Mouse (Mus musculus): Measurements from ENCODE around the gene Alcam. TPM values are rescaled to one million over a fixed set of nuclear protein-coding genes. Genes with fewer than 3 reads are reported as not detected.

The Alcam gene
- polyA plus RNA-seq, 1 experiment from 2014 or later = 21.2 TPM

GRCm38 (mm10) chr16:52319229-52319628, 134.6 kb downstream of the Alcam start:
- H3K4me2 ChIP-seq (ENCODE audit: low read length) = no peak overlapping the region
- no peak for ATAC-seq (ENCODE audit: insufficient number of reproducible peaks, insufficient read depth, low FRiP score, low read depth)
- no peaks in the 10 kb centered on the region for H3K36me3 ChIP-seq (ENCODE audit: control insufficient read depth, insufficient read depth, low read length)
- H3K9ac ChIP-seq (ENCODE audit: low read length) = no peak overlapping the region
- no peak overlapping the region for H3K27ac ChIP-seq (replicated peaks in 1 of 2; ENCODE audit: control insufficient read depth in 1 of 2, insufficient read depth in 1 of 2, low read depth in 2 of 2, low read length in 2 of 2)
- 0 out of 4 replicates have a peak, but pooled peaks cover 0 to 6% of the 10 kb centered on the region in 2 experiments for H3K4me1 ChIP-seq (ENCODE audit: control insufficient read depth in 2 of 2, insufficient read depth in 2 of 2, low read length in 2 of 2)
- no peak overlapping the region for H3K4me3 ChIP-seq (ENCODE audit: control insufficient read depth in 1 of 2, insufficient read depth in 1 of 2, low read depth in 1 of 2, low read length in 2 of 2)
- WGBS = 3% methylated on average over 1 of the region's 1 CpGs
- no peaks in the 10 kb centered on the region for H3K9me3 ChIP-seq (ENCODE audit: control insufficient read depth, low read length)
- no peaks in the 10 kb centered on the region for H3K27me3 ChIP-seq (ENCODE audit: control insufficient read depth, insufficient read depth, low read length)

GRCm38 (mm10) chr16:52311073-52311472, 142.8 kb downstream of the Alcam start:
- no peaks in the 10 kb centered on the region for H3K36me3 ChIP-seq (ENCODE audit: control insufficient read depth, insufficient read depth, low read length)
- H3K4me1 ChIP-seq (ENCODE audit: control insufficient read depth in 2 of 2, insufficient read depth in 2 of 2, low read length in 2 of 2) = no peaks in the 10 kb centered on the region
- H3K9ac ChIP-seq (ENCODE audit: low read length) = 0 out of 2 replicates have a peak overlapping the region, but pooled peaks have one; percentile 18
- 11% methylated on average over 9 of the region's 9 CpGs for WGBS
- no peak for ATAC-seq (ENCODE audit: insufficient number of reproducible peaks, insufficient read depth, low FRiP score, low read depth)
- H3K27me3 ChIP-seq (ENCODE audit: control insufficient read depth, insufficient read depth, low read length) = no peaks in the 10 kb centered on the region
- peak overlapping the region; percentile 61 for H3K4me2 ChIP-seq (ENCODE audit: low read length)
- H3K9me3 ChIP-seq (ENCODE audit: control insufficient read depth, low read length) = no peaks in the 10 kb centered on the region
- H3K27ac ChIP-seq (replicated peaks in 1 of 2; ENCODE audit: control insufficient read depth in 1 of 2, insufficient read depth in 1 of 2, low read depth in 2 of 2, low read length in 2 of 2) = no peak overlapping the region
- H3K4me3 ChIP-seq (ENCODE audit: control insufficient read depth in 1 of 2, insufficient read depth in 1 of 2, low read depth in 1 of 2, low read length in 2 of 2) = peak overlapping the region in 1 of 2 experiments; percentile 17; a peak in 1 of 4 replicates

GRCm38 (mm10) chr16:52307016-52307415, 146.9 kb downstream of the Alcam start:
- ATAC-seq (ENCODE audit: insufficient number of reproducible peaks, insufficient read depth, low FRiP score, low read depth) = no peak
- Histone ChIP-seq H3K4me1 (ENCODE audit: control insufficient read depth in 2 of 2, insufficient read depth in 2 of 2, low read length in 2 of 2) (no peaks in the 10 kb centered on the region), H3K27ac (replicated peaks in 1 of 2; ENCODE audit: control insufficient read depth in 1 of 2, insufficient read depth in 1 of 2, low read depth in 2 of 2, low read length in 2 of 2) (no peak overlapping the region), H3K9me3 (ENCODE audit: control insufficient read depth, low read length) (no peaks in the 10 kb centered on the region), H3K9ac (ENCODE audit: low read length) (no peak overlapping the region), H3K4me3 (ENCODE audit: control insufficient read depth in 1 of 2, insufficient read depth in 1 of 2, low read depth in 1 of 2, low read length in 2 of 2) (no peak overlapping the region), H3K36me3 (ENCODE audit: control insufficient read depth, insufficient read depth, low read length) (no peaks in the 10 kb centered on the region), H3K4me2 (ENCODE audit: low read length) (no peak overlapping the region), H3K27me3 (ENCODE audit: control insufficient read depth, insufficient read depth, low read length) (no peaks in the 10 kb centered on the region)
- 79% methylated on average over 2 of the region's 2 CpGs for WGBS

GRCm38 (mm10) chr16:52303532-52303902, 150.4 kb downstream of the Alcam start:
- no peaks in the 10 kb centered on the region for H3K9me3 ChIP-seq (ENCODE audit: control insufficient read depth, low read length)
- no peak for ATAC-seq (ENCODE audit: insufficient number of reproducible peaks, insufficient read depth, low FRiP score, low read depth)
- WGBS = 84% methylated on average over 4 of the region's 4 CpGs

GRCm38 (mm10) chr16:52302790-52303531, 150.9 kb downstream of the Alcam start:
- Histone ChIP-seq H3K9me3 (ENCODE audit: control insufficient read depth, low read length) (no peaks in the 10 kb centered on the region), H3K4me3 (ENCODE audit: control insufficient read depth in 1 of 2, insufficient read depth in 1 of 2, low read depth in 1 of 2, low read length in 2 of 2) (no peak overlapping the region), H3K4me1 (ENCODE audit: control insufficient read depth in 2 of 2, insufficient read depth in 2 of 2, low read length in 2 of 2) (no peaks in the 10 kb centered on the region), H3K27ac (replicated peaks in 1 of 2; ENCODE audit: control insufficient read depth in 1 of 2, insufficient read depth in 1 of 2, low read depth in 2 of 2, low read length in 2 of 2) (no peak overlapping the region), H3K9ac (ENCODE audit: low read length) (no peak overlapping the region), H3K27me3 (ENCODE audit: control insufficient read depth, insufficient read depth, low read length) (no peaks in the 10 kb centered on the region), H3K36me3 (ENCODE audit: control insufficient read depth, insufficient read depth, low read length) (no peaks in the 10 kb centered on the region), H3K4me2 (ENCODE audit: low read length) (no peak overlapping the region)
- WGBS = 77% methylated on average over 9 of the region's 9 CpGs
- no peak for ATAC-seq (ENCODE audit: insufficient number of reproducible peaks, insufficient read depth, low FRiP score, low read depth)

More at GRCm38 (mm10) chr16:52303532-52303902, 150.4 kb downstream of the Alcam start:
- Histone ChIP-seq H3K4me2 (ENCODE audit: low read length) (no peak overlapping the region), H3K27me3 (ENCODE audit: control insufficient read depth, insufficient read depth, low read length) (no peaks in the 10 kb centered on the region), H3K36me3 (ENCODE audit: control insufficient read depth, insufficient read depth, low read length) (no peaks in the 10 kb centered on the region), H3K4me1 (ENCODE audit: control insufficient read depth in 2 of 2, insufficient read depth in 2 of 2, low read length in 2 of 2) (no peaks in the 10 kb centered on the region), H3K27ac (replicated peaks in 1 of 2; ENCODE audit: control insufficient read depth in 1 of 2, insufficient read depth in 1 of 2, low read depth in 2 of 2, low read length in 2 of 2) (no peak overlapping the region), H3K9ac (ENCODE audit: low read length) (no peak overlapping the region), H3K4me3 (ENCODE audit: control insufficient read depth in 1 of 2, insufficient read depth in 1 of 2, low read depth in 1 of 2, low read length in 2 of 2) (no peak overlapping the region)

- no peaks in the 10 kb centered on the region for H3K4me1 ChIP-seq (ENCODE audit: control insufficient read depth in 2 of 2, insufficient read depth in 2 of 2, low read length in 2 of 2)
- ATAC-seq (ENCODE audit: insufficient number of reproducible peaks, insufficient read depth, low FRiP score, low read depth) = no peak
- WGBS = 83% methylated on average over 7 of the region's 7 CpGs
These were observed 152.1 kb downstream of the Alcam start for GRCm38 (mm10) chr16:52301730-52302129.

GRCm38 (mm10) chr16:52296376-52296775, 157.5 kb downstream of the Alcam start:
- no peak overlapping the region for H3K4me3 ChIP-seq (ENCODE audit: control insufficient read depth in 1 of 2, insufficient read depth in 1 of 2, low read depth in 1 of 2, low read length in 2 of 2)
- no peaks in the 10 kb centered on the region for H3K27me3 ChIP-seq (ENCODE audit: control insufficient read depth, insufficient read depth, low read length)
- H3K36me3 ChIP-seq (ENCODE audit: control insufficient read depth, insufficient read depth, low read length) = no peaks in the 10 kb centered on the region
- no peaks in the 10 kb centered on the region for H3K9me3 ChIP-seq (ENCODE audit: control insufficient read depth, low read length)
- no peak for ATAC-seq (ENCODE audit: insufficient number of reproducible peaks, insufficient read depth, low FRiP score, low read depth)
- no peak overlapping the region for H3K9ac ChIP-seq (ENCODE audit: low read length)
- H3K4me1 ChIP-seq (ENCODE audit: control insufficient read depth in 2 of 2, insufficient read depth in 2 of 2, low read length in 2 of 2) = peaks cover 4% of the 10 kb centered on the region in 2 experiments; a peak in 1 of 4 replicates
- H3K27ac ChIP-seq (replicated peaks in 1 of 2; ENCODE audit: control insufficient read depth in 1 of 2, insufficient read depth in 1 of 2, low read depth in 2 of 2, low read length in 2 of 2) = no peak overlapping the region
- WGBS = 68% methylated on average over 1 of the region's 1 CpGs
- no peak overlapping the region for H3K4me2 ChIP-seq (ENCODE audit: low read length)

More at GRCm38 (mm10) chr16:52301730-52302129, 152.1 kb downstream of the Alcam start:
- no peak overlapping the region for H3K9ac ChIP-seq (ENCODE audit: low read length)
- H3K9me3 ChIP-seq (ENCODE audit: control insufficient read depth, low read length) = no peaks in the 10 kb centered on the region
- no peak overlapping the region for H3K4me3 ChIP-seq (ENCODE audit: control insufficient read depth in 1 of 2, insufficient read depth in 1 of 2, low read depth in 1 of 2, low read length in 2 of 2)
- no peak overlapping the region for H3K27ac ChIP-seq (replicated peaks in 1 of 2; ENCODE audit: control insufficient read depth in 1 of 2, insufficient read depth in 1 of 2, low read depth in 2 of 2, low read length in 2 of 2)
- H3K27me3 ChIP-seq (ENCODE audit: control insufficient read depth, insufficient read depth, low read length) = no peaks in the 10 kb centered on the region
- no peaks in the 10 kb centered on the region for H3K36me3 ChIP-seq (ENCODE audit: control insufficient read depth, insufficient read depth, low read length)
- no peak overlapping the region for H3K4me2 ChIP-seq (ENCODE audit: low read length)

- H3K4me3 ChIP-seq (ENCODE audit: control insufficient read depth in 1 of 2, insufficient read depth in 1 of 2, low read depth in 1 of 2, low read length in 2 of 2) = no peak overlapping the region
- no peak overlapping the region for H3K4me2 ChIP-seq (ENCODE audit: low read length)
- H3K27ac ChIP-seq (replicated peaks in 1 of 2; ENCODE audit: control insufficient read depth in 1 of 2, insufficient read depth in 1 of 2, low read depth in 2 of 2, low read length in 2 of 2) = no peak overlapping the region
- H3K4me1 ChIP-seq (ENCODE audit: control insufficient read depth in 2 of 2, insufficient read depth in 2 of 2, low read length in 2 of 2) = peaks cover 4% of the 10 kb centered on the region in 2 experiments; a peak in 1 of 4 replicates
- no peaks in the 10 kb centered on the region for H3K27me3 ChIP-seq (ENCODE audit: control insufficient read depth, insufficient read depth, low read length)
- H3K36me3 ChIP-seq (ENCODE audit: control insufficient read depth, insufficient read depth, low read length) = no peaks in the 10 kb centered on the region
- no peak for ATAC-seq (ENCODE audit: insufficient number of reproducible peaks, insufficient read depth, low FRiP score, low read depth)
- no peak overlapping the region for H3K9ac ChIP-seq (ENCODE audit: low read length)
- H3K9me3 ChIP-seq (ENCODE audit: control insufficient read depth, low read length) = no peaks in the 10 kb centered on the region
These were observed 158.3 kb downstream of the Alcam start for GRCm38 (mm10) chr16:52295535-52295934.
